Mouse (Mus musculus): ENCODE measurements around the gene Dock1. TPM values are rescaled to one million over a fixed set of nuclear protein-coding genes. Genes with fewer than 3 reads are reported as not detected.

Dock1 gene
- total and polyA plus RNA-seq, 3 experiments, result not detected

- Histone ChIP-seq H3K4me3 (replicated peaks in 1 of 3; ENCODE audit: low read depth in 2 of 3, low read length in 2 of 3, poor library complexity in 1 of 3) (no peak overlapping the region), H3K36me3 (replicated peaks in 1 of 2; ENCODE audit: control insufficient read depth in 1 of 2, insufficient read depth in 1 of 2, low read length in 1 of 2) (no peaks in the 10 kb centered on the region), H3K4me2 (ENCODE audit: insufficient read depth, low read depth, poor library complexity, severe bottlenecking) (no peak overlapping the region), H3K79me2 (replicated peaks; ENCODE audit: control insufficient read depth, extremely low read depth, insufficient read depth, poor library complexity, severe bottlenecking) (no peaks in the 10 kb centered on the region), H3K9ac (ENCODE audit: insufficient read depth, low read depth) (no peak overlapping the region), H3K27ac (ENCODE audit: insufficient read depth, low read depth) (no peak overlapping the region), H3K9me3 (replicated peaks; ENCODE audit: low read length) (peaks cover 81% of the 10 kb centered on the region), H3K27me3 (replicated peaks) (no peaks in the 10 kb centered on the region), H3K4me1 (ENCODE audit: control insufficient read depth in 1 of 2, insufficient read depth in 2 of 2) (no peaks in the 10 kb centered on the region)
- DNase-seq (ENCODE audit: extremely low read depth), result no peak
- in situ Hi-C loops (cut with MboI; ENCODE audit: low pct_ligation_motif_present, low pct_unique_long_range_greater_than_20kb, low sequenced_read_pairs) (no loop called here), dilution Hi-C loops (cut with MboI; ENCODE audit: extremely low pct_ligation_motif_present, extremely low pct_unique_long_range_greater_than_20kb, low sequenced_read_pairs) (no loop called here)
- TF ChIP-seq NRF1 (IDR thresholded peaks at IDR 0.05; ENCODE audit: low read depth, low read length) (no peak), ZNF384 (IDR thresholded peaks at IDR 0.05; ENCODE audit: low read depth, low read length) (no peak), TCF12 (IDR thresholded peaks at IDR 0.05; ENCODE audit: low read depth, low read length) (no peak), USF1 (IDR thresholded peaks at IDR 0.05; ENCODE audit: low read depth, low read length) (no peak), IRF4 (IDR thresholded peaks at IDR 0.05; ENCODE audit: low read depth, low read length) (no peak), KAT2A (IDR thresholded peaks at IDR 0.05; ENCODE audit: insufficient replicate concordance, low read length) (no peak), TBP (conservative IDR thresholded peaks at IDR 0.05; ENCODE audit: low read depth, low read length) (no peak), BHLHE40 (IDR thresholded peaks at IDR 0.05; ENCODE audit: low read depth, low read length) (no peak), MAZ (IDR thresholded peaks at IDR 0.05; ENCODE audit: low read depth, low read length) (no peak), SMC3 (IDR thresholded peaks at IDR 0.05; ENCODE audit: low read depth, low read length) (no peak), JUND (conservative IDR thresholded peaks at IDR 0.05; ENCODE audit: low read depth, low read length) (no peak), RCOR1 (conservative IDR thresholded peaks at IDR 0.05; ENCODE audit: low read depth, low read length) (no peak), ETS1 (conservative IDR thresholded peaks at IDR 0.05; ENCODE audit: low read depth, low read length) (no peak), GABPA (IDR thresholded peaks at IDR 0.05; ENCODE audit: insufficient replicate concordance, low read depth, low read length) (no peak), POLR2A (IDR thresholded peaks at IDR 0.05; ENCODE audit: low read depth, low read length) (no peak), MAX (IDR thresholded peaks at IDR 0.05; ENCODE audit: low read length) (no peak), ZC3H11A (IDR thresholded peaks at IDR 0.05; ENCODE audit: low read depth, low read length) (no peak)
These were observed 340.5 kb downstream of the Dock1 start for GRCm38 (mm10) chr7:135010997-135011396.

- no peaks in the 10 kb centered on the region for H3K27me3 ChIP-seq (replicated peaks)
- no peak for TF ChIP-seq SIN3A (IDR thresholded peaks at IDR 0.05; ENCODE audit: low read length)
- TF ChIP-seq MAFK (IDR thresholded peaks at IDR 0.05; ENCODE audit: insufficient replicate concordance, low read length), result no peak
- no peak for TF ChIP-seq RAD21 (IDR thresholded peaks at IDR 0.05; ENCODE audit: low read depth, low read length)
- TF ChIP-seq ZKSCAN1 (IDR thresholded peaks at IDR 0.05; ENCODE audit: borderline replicate concordance, low read depth, low read length), result no peak
- no peak for TF ChIP-seq MYC (IDR thresholded peaks at IDR 0.05; ENCODE audit: low read depth, low read length)
- TF ChIP-seq GABPA (IDR thresholded peaks at IDR 0.05; ENCODE audit: insufficient replicate concordance, low read depth, low read length), result no peak
- TF ChIP-seq EP300 (IDR thresholded peaks at IDR 0.05; ENCODE audit: low read length), result no peak
- no peak for TF ChIP-seq NRF1 (IDR thresholded peaks at IDR 0.05; ENCODE audit: low read depth, low read length)
- TF ChIP-seq PAX5 (IDR thresholded peaks at IDR 0.05; ENCODE audit: low read length), result no peak
- no peak for TF ChIP-seq RCOR1 (conservative IDR thresholded peaks at IDR 0.05; ENCODE audit: low read depth, low read length)
- TF ChIP-seq TCF12 (IDR thresholded peaks at IDR 0.05; ENCODE audit: low read depth, low read length), result no peak
- TF ChIP-seq NELFE (IDR thresholded peaks at IDR 0.05; ENCODE audit: low read depth, low read length), result no peak
- no peak for TF ChIP-seq MXI1 (IDR thresholded peaks at IDR 0.05; ENCODE audit: low read depth, low read length)
- peaks cover 83% of the 10 kb centered on the region for H3K9me3 ChIP-seq (replicated peaks; ENCODE audit: low read length)
- no peaks in the 10 kb centered on the region for H3K36me3 ChIP-seq (replicated peaks in 1 of 2; ENCODE audit: control insufficient read depth in 1 of 2, insufficient read depth in 1 of 2, low read length in 1 of 2)
- in situ Hi-C loops (cut with MboI; ENCODE audit: low pct_ligation_motif_present, low pct_unique_long_range_greater_than_20kb, low sequenced_read_pairs), result no loop called here
- DNase-seq (ENCODE audit: extremely low read depth), result no peak
- dilution Hi-C loops (cut with MboI; ENCODE audit: extremely low pct_ligation_motif_present, extremely low pct_unique_long_range_greater_than_20kb, low sequenced_read_pairs), result no loop called here
- H3K4me3 ChIP-seq (replicated peaks in 1 of 3; ENCODE audit: low read depth in 2 of 3, low read length in 2 of 3, poor library complexity in 1 of 3), result no peak overlapping the region
- H3K27ac ChIP-seq (ENCODE audit: insufficient read depth, low read depth), result no peak overlapping the region
- H3K9ac ChIP-seq (ENCODE audit: insufficient read depth, low read depth), result no peak overlapping the region
- no peaks in the 10 kb centered on the region for H3K4me1 ChIP-seq (ENCODE audit: control insufficient read depth in 1 of 2, insufficient read depth in 2 of 2)
- H3K4me2 ChIP-seq (ENCODE audit: insufficient read depth, low read depth, poor library complexity, severe bottlenecking), result no peak overlapping the region
- H3K79me2 ChIP-seq (replicated peaks; ENCODE audit: control insufficient read depth, extremely low read depth, insufficient read depth, poor library complexity, severe bottlenecking), result no peaks in the 10 kb centered on the region
These were observed 347.1 kb downstream of the Dock1 start for GRCm38 (mm10) chr7:135017531-135017930.

All from CH12.LX (cell line).